Mouse (Mus musculus) midbrain, embryonic 16.5 days (tissue): ENCODE data around the gene Neb. TPM values are rescaled to one million over a fixed set of nuclear protein-coding genes. Genes with fewer than 3 reads are reported as not detected.
"Not testable (repeated sequence)": the region's sequence is repeated elsewhere in the genome, so short reads cannot be mapped to it uniquely, and the experiment has no call there.

Experiments
- ATAC-seq: fragments of 200-750 bp; cut with Nextera tagmentation; 2 replicates; pipeline ENCODE4 v1.8.0; 2017; ENCODE audit warnings: moderate TSS enrichment
- H3K27ac ChIP-seq: fragments of 300-500 bp; sonication (generic); 2 replicates; pipeline ENCODE4 v1.5.1; 2014; ENCODE audit warnings: mild to moderate bottlenecking, low read length, mixed read lengths
- H3K27me3 ChIP-seq: fragments of 300-500 bp; sonication (generic); 2 replicates; pipeline ENCODE4 v1.6.1; 2014; ENCODE audit warnings: low read depth, low read length, mixed read lengths; ENCODE audit not compliant: control insufficient read depth, insufficient read depth
- H3K36me3 ChIP-seq: fragments of 300-500 bp; sonication (generic); 2 replicates; pipeline ENCODE4 v1.6.1; 2014; ENCODE audit warnings: mild to moderate bottlenecking, low read length, moderate library complexity, mixed read lengths; ENCODE audit not compliant: control insufficient read depth, insufficient read depth
- H3K4me1 ChIP-seq: fragments of 300-500 bp; sonication (generic); 2 replicates; pipeline ENCODE4 v1.6.1; 2014; ENCODE audit warnings: mild to moderate bottlenecking, low read length, mixed read lengths; ENCODE audit not compliant: control insufficient read depth, insufficient read depth
- H3K4me2 ChIP-seq: fragments of 300-500 bp; sonication (generic); 2 replicates; pipeline ENCODE4 v1.6.1; 2014; ENCODE audit warnings: mild to moderate bottlenecking, low read length, mixed read lengths
- H3K4me3 ChIP-seq: fragments of 300-500 bp; sonication (generic); 2 replicates; pipeline ENCODE4 v1.5.1; 2014; ENCODE audit warnings: low read depth, mild to moderate bottlenecking, low read length, moderate library complexity, mixed read lengths
- H3K9ac ChIP-seq: fragments of 300-500 bp; sonication (generic); 2 replicates; pipeline ENCODE4 v1.6.1; 2014; ENCODE audit warnings: low read depth, low read length, mixed read lengths
- H3K9me3 ChIP-seq: fragments of 300-500 bp; sonication (generic); replicated peaks from 2 replicates; pipeline ENCODE4 v1.6.1; 2014; ENCODE audit warnings: mild to moderate bottlenecking, low read length, mixed read lengths; ENCODE audit not compliant: control insufficient read depth, poor library complexity, severe bottlenecking
- WGBS: fragments of 180-500 bp; shearing (Covaris S2); extraction: QIAGEN DNeasy Blood & Tissue Kit; methylation state at CpG from one replicate; pipeline ENCODE4 v1.1.7; 2014; 5-methylcytosine and 5-hydroxymethylcytosine counted together
- microRNA-seq: library from miRNA; unstranded; fragments of <30 nt; microRNA quantifications from one replicate; pipeline ENCODE4, GENCODE M21; 2017
- polyA plus RNA-seq: library from polyadenylated mRNA; unstranded; fragments of >200 nt; fragmentation: Nextera tagmentation; extraction: Ambion mirVana; gene quantifications from 2 replicates; pipeline ENCODE4 v1.2.1, GENCODE M21; 2015

The Neb gene
- polyA plus RNA-seq, 1 experiment from 2014 or later = 0.57 TPM

DNA sequence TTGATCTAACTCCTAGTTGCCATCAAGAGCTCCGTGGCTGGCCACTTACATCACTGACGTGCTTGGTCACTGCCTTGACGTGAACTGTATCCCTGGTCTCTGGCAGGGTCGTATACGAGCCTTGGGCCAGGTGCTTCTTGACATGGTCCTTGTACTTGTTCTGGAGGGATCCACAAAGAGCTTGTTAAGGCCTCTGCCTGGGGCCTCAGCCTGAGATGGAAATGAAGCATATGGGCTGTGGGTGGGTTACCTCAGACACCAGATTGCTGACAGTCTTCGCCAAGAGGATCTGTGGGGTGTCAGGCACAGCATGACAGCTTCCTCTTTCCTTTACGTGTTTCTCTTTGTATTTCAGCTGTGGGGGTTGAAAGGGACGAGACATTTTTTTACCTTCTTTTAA, 201.7 kb downstream of the Neb start:
- Histone ChIP-seq H3K9ac (no peak overlapping the region), H3K4me3 (no peak overlapping the region), H3K9me3 (no peaks in the 10 kb centered on the region), H3K4me1 (no peaks in the 10 kb centered on the region; the same call in 1 of the 2 replicates), H3K4me2 (no peak overlapping the region), H3K27me3 (no peaks in the 10 kb centered on the region), H3K27ac (no peak overlapping the region), H3K36me3 (no peaks in the 10 kb centered on the region)
- 73% methylated on average over 8 of the region's 8 CpGs for WGBS
- no peak for ATAC-seq

DNA sequence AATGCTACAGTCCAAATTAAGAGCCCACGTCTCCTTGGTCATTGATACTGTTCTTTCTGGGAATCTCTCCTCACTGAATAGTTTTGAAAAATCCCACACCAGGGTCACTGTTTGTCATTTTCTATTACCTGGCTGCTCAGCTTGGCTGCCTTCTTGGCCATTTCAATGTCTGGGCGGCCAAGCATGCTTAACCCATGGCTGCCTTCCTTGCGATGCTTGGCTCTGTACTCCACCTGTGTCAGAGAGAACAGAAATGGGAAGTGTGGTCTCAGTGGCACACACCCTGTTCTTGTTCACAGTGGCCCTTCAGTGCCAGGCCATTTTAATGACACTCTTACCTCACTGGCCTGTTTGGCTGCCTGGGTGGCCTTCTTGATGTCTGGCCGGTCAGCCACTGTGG, 203.3 kb downstream of the Neb start:
- Histone ChIP-seq H3K4me3 (no peak overlapping the region), H3K4me2 (no peak overlapping the region), H3K27me3 (no peaks in the 10 kb centered on the region), H3K27ac (no peak overlapping the region), H3K9ac (no peak overlapping the region), H3K36me3 (no peaks in the 10 kb centered on the region), H3K9me3 (no peaks in the 10 kb centered on the region), H3K4me1 (no peaks in the 10 kb centered on the region; the same call in 1 of the 2 replicates)
- WGBS = 91% methylated on average over 4 of the region's 4 CpGs
- no peak for ATAC-seq

DNA sequence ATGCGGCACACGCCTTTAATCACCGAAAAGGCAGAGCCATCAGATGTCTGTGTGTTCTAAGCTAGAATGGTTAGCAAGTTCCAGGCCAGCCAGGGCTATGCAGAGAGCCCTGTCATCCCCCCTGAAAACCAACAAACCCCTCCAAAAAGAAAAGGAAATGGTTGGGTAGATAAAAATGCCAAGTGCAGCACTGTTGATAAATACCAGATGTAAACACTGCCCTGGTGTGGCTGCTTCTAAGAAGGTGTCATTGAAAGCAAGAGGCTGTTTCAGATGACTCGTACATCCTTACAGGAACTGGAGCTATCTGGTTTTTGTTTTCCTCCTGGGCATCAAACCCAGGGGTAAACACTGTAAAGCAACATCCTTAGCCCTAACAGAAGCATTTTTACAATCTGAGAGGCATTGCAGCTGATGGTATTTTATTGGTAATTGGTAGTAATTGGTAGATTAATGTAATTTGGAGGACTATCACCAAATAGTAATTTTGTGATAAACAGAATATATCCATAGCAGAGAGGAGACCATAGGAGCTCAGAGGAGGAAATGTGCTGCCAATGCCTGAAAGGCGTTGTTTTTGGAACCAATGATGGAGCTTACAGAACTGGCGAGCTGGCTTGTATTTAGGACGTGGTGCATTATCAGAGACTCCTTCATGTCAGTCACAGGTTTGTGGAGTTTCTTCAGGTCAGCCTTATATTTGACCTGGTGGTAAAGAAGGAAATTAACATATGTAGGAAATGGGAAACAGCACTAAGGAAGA, 208.8 kb downstream of the Neb start:
- ATAC-seq = no peak
- H3K27me3 ChIP-seq = no peaks in the 10 kb centered on the region
- H3K9me3 ChIP-seq = no peaks in the 10 kb centered on the region
- no peak overlapping the region for H3K27ac ChIP-seq
- no peak overlapping the region for H3K4me3 ChIP-seq
- H3K4me1 ChIP-seq = no peaks in the 10 kb centered on the region
- H3K36me3 ChIP-seq = no peaks in the 10 kb centered on the region
- H3K9ac ChIP-seq = no peak overlapping the region
- WGBS = 92% methylated on average over 7 of the region's 7 CpGs
- H3K4me2 ChIP-seq = no peak overlapping the region

DNA sequence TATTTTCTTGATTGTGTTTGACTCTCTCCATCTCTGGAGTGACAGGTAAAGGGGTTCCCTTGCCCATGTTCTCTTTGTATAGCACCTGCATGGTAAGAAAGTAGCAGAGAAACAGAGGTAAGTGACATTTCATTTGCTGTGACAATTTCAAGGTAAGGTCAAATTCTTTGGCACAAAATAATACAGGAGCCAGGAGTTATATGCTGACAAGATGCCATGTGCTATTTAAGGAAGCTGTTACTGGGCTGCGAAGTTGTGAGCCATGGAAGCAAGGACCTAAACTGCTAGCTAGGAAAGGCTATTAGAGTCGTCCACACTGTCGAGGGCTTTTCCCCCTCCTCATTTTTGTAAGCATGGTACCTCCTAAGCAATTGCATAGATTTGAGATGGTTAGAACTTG, 225.2 kb downstream of the Neb start:
- no peak for ATAC-seq
- Histone ChIP-seq H3K27ac (no peak overlapping the region), H3K9me3 (no peaks in the 10 kb centered on the region), H3K27me3 (no peaks in the 10 kb centered on the region), H3K36me3 (no peaks in the 10 kb centered on the region), H3K4me2 (no peak overlapping the region), H3K4me1 (no peaks in the 10 kb centered on the region), H3K4me3 (no peak overlapping the region), H3K9ac (no peak overlapping the region)
- WGBS = 81% methylated on average over 3 of the region's 3 CpGs

DNA sequence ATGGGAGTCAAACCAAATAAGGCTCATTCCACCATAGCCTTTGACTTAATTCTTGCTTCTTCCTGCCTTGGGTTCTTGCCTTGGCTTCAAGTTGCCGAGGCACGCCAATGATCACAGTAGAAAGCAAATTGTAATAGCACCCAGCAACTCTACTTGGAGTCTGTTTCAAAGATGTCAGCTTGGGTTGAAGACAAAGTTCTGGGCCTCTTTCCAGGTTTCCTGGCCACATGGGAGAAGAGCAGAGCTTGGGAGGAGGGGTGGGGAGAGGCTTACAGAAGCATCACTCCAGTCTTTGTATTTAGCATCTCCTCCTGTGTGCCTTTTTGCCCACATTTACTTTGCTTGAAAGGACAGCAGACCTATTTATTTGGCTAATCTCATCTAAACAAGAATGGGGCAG, 244.9 kb downstream of the Neb start:
- no peaks in the 10 kb centered on the region for H3K27me3 ChIP-seq
- no peak overlapping the region for H3K4me2 ChIP-seq
- no peaks in the 10 kb centered on the region for H3K9me3 ChIP-seq
- no peaks in the 10 kb centered on the region for H3K4me1 ChIP-seq
- no peaks in the 10 kb centered on the region; the same call in 1 of the 2 replicates for H3K36me3 ChIP-seq
- 91% methylated on average over 2 of the region's 2 CpGs for WGBS
- ATAC-seq = no peak
- no peak overlapping the region for H3K4me3 ChIP-seq
- H3K9ac ChIP-seq = no peak overlapping the region
- H3K27ac ChIP-seq = no peak overlapping the region

DNA sequence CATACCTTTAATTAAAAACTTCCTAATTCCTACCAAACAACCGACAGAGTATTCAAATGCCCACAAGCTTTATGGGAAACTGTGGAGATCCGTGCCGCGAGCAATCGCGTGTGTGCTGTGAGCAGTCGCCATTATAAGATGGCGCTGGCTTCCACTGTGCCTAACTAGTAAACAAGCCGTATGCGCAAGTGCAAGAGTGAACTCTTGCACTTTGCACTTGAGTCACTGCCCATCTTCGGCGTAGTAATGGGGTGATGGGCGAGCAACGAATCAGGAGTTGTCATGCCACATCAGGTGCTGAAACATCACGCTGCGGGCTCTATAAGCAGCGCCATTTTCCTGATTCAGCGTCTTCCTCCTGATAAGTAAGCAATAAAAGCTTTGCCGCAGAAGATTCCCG, 246.9 kb downstream of the Neb start:
- ATAC-seq, H3K9ac ChIP-seq, H3K27ac ChIP-seq, H3K9me3 ChIP-seq, H3K4me1 ChIP-seq, H3K4me3 ChIP-seq, H3K4me2 ChIP-seq, H3K36me3 ChIP-seq, H3K27me3 ChIP-seq: not testable (repeated sequence)
- WGBS = 97% methylated on average over 20 of the region's 20 CpGs

DNA sequence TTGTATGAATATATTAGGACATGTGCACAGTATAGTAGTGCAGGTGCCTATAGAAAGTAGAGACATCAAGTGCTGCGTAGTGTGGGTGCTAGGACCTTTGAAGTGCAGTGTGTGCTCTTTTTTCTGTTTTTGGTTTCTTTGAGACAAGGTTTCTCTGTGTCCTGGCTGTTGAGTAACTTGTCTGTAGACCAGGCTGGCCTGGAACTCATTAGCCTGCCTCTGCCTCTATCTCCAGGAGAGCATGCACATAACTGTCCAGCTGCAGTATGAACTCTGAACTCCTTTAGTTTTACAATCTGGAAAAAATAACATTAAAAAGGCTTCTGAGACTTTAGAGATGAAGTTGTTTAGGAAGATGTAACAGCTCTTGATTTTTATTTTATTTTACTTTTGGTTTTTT, 264.2 kb downstream of the Neb start:
- Histone ChIP-seq H3K4me3 (no peak overlapping the region), H3K9ac (no peak overlapping the region), H3K36me3 (peaks cover 38% of the 10 kb centered on the region), H3K27ac (no peak overlapping the region), H3K9me3 (no peaks in the 10 kb centered on the region), H3K4me2 (no peak overlapping the region), H3K4me1 (no peaks in the 10 kb centered on the region), H3K27me3 (no peaks in the 10 kb centered on the region)
- 90% methylated on average over 1 of the region's 1 CpGs for WGBS
- no peak for ATAC-seq

Small RNA genes within 50 kb of the gene (microRNA-seq; reads per million reads assigned to microRNA genes)
- gene Gm22095 = not detected

Other genes starting within 250 kb of the Neb start
- gene Arl5a, start 46.4 kb upstream of the Neb start, polyA plus RNA-seq = 38.5 and 38.7 TPM in 2 replicates